Mouse (Mus musculus): ENCODE measurements around the gene Spata20.

Spata20 gene

GRCm38 (mm10) chr11:94451091-94451773, 34.7 kb downstream of the Spata20 start:
- no peak for DNase-seq (ENCODE audit: low spot score)

GRCm38 (mm10) chr11:94449886-94450285, 36.1 kb downstream of the Spata20 start:
- DNase-seq (ENCODE audit: low spot score) = no peak

- DNase-seq (ENCODE audit: low spot score) = no peak
Measured at GRCm38 (mm10) chr11:94449239-94449638, 36.7 kb downstream of the Spata20 start.

GRCm38 (mm10) chr11:94447017-94447416, 39.0 kb downstream of the Spata20 start:
- DNase-seq (ENCODE audit: low spot score) = no peak

- DNase-seq (ENCODE audit: low spot score) = no peak
Measured at GRCm38 (mm10) chr11:94445300-94445699, 40.7 kb downstream of the Spata20 start.

GRCm38 (mm10) chr11:94444829-94445228, 41.1 kb downstream of the Spata20 start:
- no peak for DNase-seq (ENCODE audit: low spot score)

GRCm38 (mm10) chr11:94441752-94442151, 44.2 kb downstream of the Spata20 start:
- DNase-seq (ENCODE audit: low spot score) = no peak

- no peak for DNase-seq (ENCODE audit: low spot score)
Measured at GRCm38 (mm10) chr11:94441122-94441521, 44.9 kb downstream of the Spata20 start.

- DNase-seq (ENCODE audit: low spot score) = no peak
Measured at GRCm38 (mm10) chr11:94440421-94440820, 45.6 kb downstream of the Spata20 start.

GRCm38 (mm10) chr11:94429011-94429651, 56.8 kb downstream of the Spata20 start:
- DNase-seq (ENCODE audit: low spot score) = no peak

Data from c-Kit-positive CD71-positive TER-119-positive erythroid progenitor cells, embryonic 14.5 days (primary cell).